Mouse (Mus musculus): ENCODE measurements around the gene Arsb.

- TF ChIP-seq EP300 (optimal IDR thresholded peaks at IDR 0.05) (no peak), CTCF (IDR thresholded peaks at IDR 0.05; ENCODE audit: low read depth) (no peak)
Measured at GRCm38 (mm10) chr13:93979754-93980153, 208.3 kb downstream of the Arsb start.

All from stomach, postnatal 0 days (tissue).